Mouse (Mus musculus): ENCODE measurements around the gene 2310007B03Rik. TPM values are rescaled to one million over a fixed set of nuclear protein-coding genes. Genes with fewer than 3 reads are reported as not detected.

Gene 2310007B03Rik
- polyA plus RNA-seq, 1 experiment from 2014 or later = 17.7 TPM

DNA sequence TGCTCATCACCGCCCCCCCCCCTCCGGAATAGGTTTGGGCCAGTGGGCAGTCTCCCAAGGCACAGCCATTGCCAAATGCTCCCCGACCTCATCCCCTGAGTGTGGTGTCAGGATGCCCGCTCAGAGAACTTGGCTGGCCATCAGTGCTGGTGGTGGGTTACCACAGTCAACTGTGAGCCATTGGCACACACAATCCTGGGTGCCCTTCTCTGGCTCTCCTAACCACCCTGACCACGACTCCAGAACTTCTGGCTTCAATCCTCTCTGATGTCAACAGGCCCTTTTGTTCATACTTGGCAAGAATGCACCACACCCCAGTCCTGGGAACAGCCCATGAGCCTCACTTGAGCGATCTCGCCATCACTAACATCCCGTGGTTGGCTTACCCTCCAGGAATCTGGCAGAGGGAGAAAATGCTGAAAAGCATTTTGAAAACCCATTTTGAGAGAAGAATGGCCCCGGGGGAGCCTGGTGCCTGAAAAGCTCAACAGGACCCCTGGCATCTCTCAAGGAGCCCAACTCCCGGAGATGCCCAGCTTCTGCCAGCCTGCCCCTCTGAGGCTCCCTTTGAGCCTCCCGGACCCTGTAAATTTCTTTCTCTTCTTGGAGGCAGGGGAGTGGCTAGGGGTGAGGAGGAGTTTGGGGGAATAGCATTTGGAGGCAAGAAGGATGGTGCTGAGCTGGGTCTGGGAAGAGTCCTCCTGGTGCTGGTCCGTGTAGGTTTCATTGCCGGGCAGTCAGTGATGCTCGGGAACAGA, 23.5 kb upstream of the 2310007B03Rik start:
- Histone ChIP-seq H3K36me3 (ENCODE audit: control insufficient read depth, insufficient read depth, low read length) (no peaks in the 10 kb centered on the region), H3K9ac (ENCODE audit: low read length) (no peak overlapping the region), H3K4me3 (replicated peaks; ENCODE audit: low read length) (no peak overlapping the region), H3K27ac (ENCODE audit: low read length) (no peak overlapping the region), H3K4me2 (ENCODE audit: low read depth, low read length) (no peak overlapping the region), H3K27me3 (ENCODE audit: control insufficient read depth, insufficient read depth, low read length) (no peaks in the 10 kb centered on the region; the same call in 1 of the 2 replicates), H3K4me1 (ENCODE audit: control insufficient read depth, insufficient read depth, low read length) (no peaks in the 10 kb centered on the region), H3K9me3 (replicated peaks; ENCODE audit: control insufficient read depth, low read length) (no peaks in the 10 kb centered on the region)
- 76% methylated on average over 14 of the region's 14 CpGs for WGBS
- no peak for ATAC-seq (ENCODE audit: insufficient read depth, low FRiP score)

- H3K9ac ChIP-seq (ENCODE audit: low read length) = no peak overlapping the region
- ATAC-seq (ENCODE audit: insufficient read depth, low FRiP score) = no peak
- H3K9me3 ChIP-seq (replicated peaks; ENCODE audit: control insufficient read depth, low read length) = no peaks in the 10 kb centered on the region
- H3K4me3 ChIP-seq (replicated peaks; ENCODE audit: low read length) = no peak overlapping the region
- no peak overlapping the region for H3K27ac ChIP-seq (ENCODE audit: low read length)
- H3K4me1 ChIP-seq (ENCODE audit: control insufficient read depth, insufficient read depth, low read length) = peaks cover under 1% of the 10 kb centered on the region; the same call in 1 of the 2 replicates
- WGBS = 85% methylated on average over 7 of the region's 7 CpGs
- H3K4me2 ChIP-seq (ENCODE audit: low read depth, low read length) = no peak overlapping the region
- no peaks in the 10 kb centered on the region for H3K36me3 ChIP-seq (ENCODE audit: control insufficient read depth, insufficient read depth, low read length)
- H3K27me3 ChIP-seq (ENCODE audit: control insufficient read depth, insufficient read depth, low read length) = peaks cover under 1% of the 10 kb centered on the region
Observed at GRCm38 (mm10) chr1:93182281-93182680, 21.5 kb upstream of the 2310007B03Rik start.

- Histone ChIP-seq H3K9ac (ENCODE audit: low read length) (peak overlapping the region; percentile 64), H3K9me3 (replicated peaks; ENCODE audit: control insufficient read depth, low read length) (no peaks in the 10 kb centered on the region), H3K4me1 (ENCODE audit: control insufficient read depth, insufficient read depth, low read length) (peaks cover 14% of the 10 kb centered on the region), H3K27me3 (ENCODE audit: control insufficient read depth, insufficient read depth, low read length) (peaks cover 4% of the 10 kb centered on the region; the same call in 1 of the 2 replicates), H3K4me3 (replicated peaks; ENCODE audit: low read length) (peak overlapping the region; percentile 39), H3K36me3 (ENCODE audit: control insufficient read depth, insufficient read depth, low read length) (no peaks in the 10 kb centered on the region), H3K27ac (ENCODE audit: low read length) (peak overlapping the region; percentile 90), H3K4me2 (ENCODE audit: low read depth, low read length) (peak overlapping the region; percentile 63)
- 3% methylated on average over 40 of the region's 44 CpGs for WGBS
- peak; percentile 84 for ATAC-seq (ENCODE audit: insufficient read depth, low FRiP score)
Observed at GRCm38 (mm10) chr1:93176525-93177332, 16.0 kb upstream of the 2310007B03Rik start.

DNA sequence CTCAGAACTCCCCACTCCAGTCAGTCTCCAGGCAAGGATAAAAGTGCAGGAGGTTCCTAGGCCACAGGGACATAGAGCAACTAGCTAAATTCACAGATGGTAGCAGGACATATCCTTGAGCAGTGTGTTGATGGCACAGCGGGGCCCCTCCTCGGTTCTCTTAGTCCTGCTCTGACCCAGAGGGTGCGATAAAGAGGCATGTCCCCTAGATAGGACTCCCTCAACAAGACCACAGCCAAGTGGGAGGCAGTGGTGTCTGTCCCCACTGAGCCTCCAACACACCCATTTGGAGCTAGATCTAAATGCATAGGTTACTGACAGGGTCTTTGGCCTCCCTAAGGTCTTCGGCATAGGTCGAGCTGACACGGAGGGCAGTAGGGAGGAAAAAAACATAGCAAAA, 15.1 kb upstream of the 2310007B03Rik start:
- no peak overlapping the region for H3K4me3 ChIP-seq (replicated peaks; ENCODE audit: low read length)
- peak overlapping the region; percentile 58; the same call in 1 of the 2 replicates for H3K27ac ChIP-seq (ENCODE audit: low read length)
- WGBS = 24% methylated on average over 6 of the region's 6 CpGs
- peaks cover 14% of the 10 kb centered on the region for H3K4me1 ChIP-seq (ENCODE audit: control insufficient read depth, insufficient read depth, low read length)
- no peaks in the 10 kb centered on the region for H3K36me3 ChIP-seq (ENCODE audit: control insufficient read depth, insufficient read depth, low read length)
- H3K27me3 ChIP-seq (ENCODE audit: control insufficient read depth, insufficient read depth, low read length) = peaks cover 4% of the 10 kb centered on the region; the same call in 1 of the 2 replicates
- ATAC-seq (ENCODE audit: insufficient read depth, low FRiP score) = no peak
- H3K4me2 ChIP-seq (ENCODE audit: low read depth, low read length) = peak overlapping the region; percentile 63; the same call in 1 of the 2 replicates
- H3K9ac ChIP-seq (ENCODE audit: low read length) = 0 out of 2 replicates have a peak overlapping the region, but pooled peaks have one; percentile 32
- H3K9me3 ChIP-seq (replicated peaks; ENCODE audit: control insufficient read depth, low read length) = no peaks in the 10 kb centered on the region

DNA sequence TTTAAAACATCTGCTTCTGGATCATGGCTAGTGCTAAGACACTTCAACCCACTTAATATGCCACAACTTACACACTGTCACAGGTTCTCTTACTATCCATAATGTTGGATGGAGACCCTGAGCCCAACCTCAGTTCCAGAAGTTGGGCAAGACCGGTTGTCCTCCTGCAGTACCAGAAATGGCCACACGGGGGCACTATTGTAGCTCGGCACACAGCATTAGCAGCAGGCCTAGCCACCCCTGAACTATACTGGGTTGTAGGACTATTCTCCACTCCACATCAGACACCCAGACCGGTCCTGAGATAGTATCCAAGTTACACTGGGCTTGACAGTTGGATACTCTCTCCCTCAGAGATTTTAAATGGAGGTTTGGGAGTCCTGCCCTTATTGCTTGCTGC, 13.7 kb upstream of the 2310007B03Rik start:
- H3K27me3 ChIP-seq (ENCODE audit: control insufficient read depth, insufficient read depth, low read length) = peaks cover 4% of the 10 kb centered on the region; the same call in 1 of the 2 replicates
- H3K4me3 ChIP-seq (replicated peaks; ENCODE audit: low read length) = no peak overlapping the region
- H3K36me3 ChIP-seq (ENCODE audit: control insufficient read depth, insufficient read depth, low read length) = no peaks in the 10 kb centered on the region
- no peaks in the 10 kb centered on the region for H3K9me3 ChIP-seq (replicated peaks; ENCODE audit: control insufficient read depth, low read length)
- peak overlapping the region; percentile 46 for H3K27ac ChIP-seq (ENCODE audit: low read length)
- H3K9ac ChIP-seq (ENCODE audit: low read length) = no peak overlapping the region
- peak; percentile 59; the same call in 1 of the 2 replicates for ATAC-seq (ENCODE audit: insufficient read depth, low FRiP score)
- peaks cover 14% of the 10 kb centered on the region for H3K4me1 ChIP-seq (ENCODE audit: control insufficient read depth, insufficient read depth, low read length)
- 0% methylated on average over 4 of the region's 4 CpGs for WGBS
- H3K4me2 ChIP-seq (ENCODE audit: low read depth, low read length) = no peak overlapping the region

- H3K27ac ChIP-seq (ENCODE audit: low read length) = peak overlapping the region; percentile 46
- 60% methylated on average over 4 of the region's 4 CpGs for WGBS
Observed at GRCm38 (mm10) chr1:93173665-93174064, 12.9 kb upstream of the 2310007B03Rik start.

DNA sequence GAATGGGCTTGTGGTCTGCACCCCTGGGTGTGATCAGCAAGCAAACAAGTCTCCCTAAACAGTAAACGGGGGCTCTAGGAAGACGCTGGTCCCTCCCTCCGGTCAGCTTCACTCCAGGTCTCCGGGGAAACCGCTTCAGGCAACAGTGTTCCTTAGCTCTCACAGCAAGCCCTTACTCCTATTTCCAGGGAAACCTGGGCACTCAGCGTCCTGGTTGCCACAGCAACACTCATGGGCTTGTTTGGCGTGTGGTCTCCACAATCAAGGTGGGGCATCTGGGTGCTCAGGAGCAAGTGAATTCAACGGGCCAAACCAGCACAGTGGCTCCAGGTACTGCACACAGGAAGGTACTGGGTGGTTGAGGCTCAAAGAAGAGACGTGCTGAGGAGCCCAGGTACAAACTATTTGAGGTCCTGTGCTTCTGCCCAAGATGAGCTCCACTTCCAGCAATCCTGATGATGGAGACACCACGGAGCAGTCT, 7.6 kb upstream of the 2310007B03Rik start, which contains the start of gene Crocc2:
Gene Crocc2, plus strand, starts transcription at position 431 of the 481 bp plus-strand sequence.
- no peaks in the 10 kb centered on the region for H3K27me3 ChIP-seq (ENCODE audit: control insufficient read depth, insufficient read depth, low read length)
- no peak within 1 kb of the TSS for H3K4me2 ChIP-seq (ENCODE audit: low read depth, low read length)
- H3K9ac ChIP-seq (ENCODE audit: low read length) = no peak within 1 kb of the TSS
- H3K4me1 ChIP-seq (ENCODE audit: control insufficient read depth, insufficient read depth, low read length) = no peaks in the 10 kb centered on the region
- no peak within 1 kb of the TSS for H3K4me3 ChIP-seq (replicated peaks; ENCODE audit: low read length)
- H3K27ac ChIP-seq (ENCODE audit: low read length) = no peak within 1 kb of the TSS
- H3K9me3 ChIP-seq (replicated peaks; ENCODE audit: control insufficient read depth, low read length) = no peaks in the 10 kb centered on the region
- 41% methylated on average over 10 of the region's 10 CpGs for WGBS
- ATAC-seq (ENCODE audit: insufficient read depth, low FRiP score) = no peak; the same call in 1 of the 2 replicates
- no peaks in the 10 kb centered on the region for H3K36me3 ChIP-seq (ENCODE audit: control insufficient read depth, insufficient read depth, low read length)

More at GRCm38 (mm10) chr1:93173665-93174064, 12.9 kb upstream of the 2310007B03Rik start:
- Histone ChIP-seq H3K4me1 (ENCODE audit: control insufficient read depth, insufficient read depth, low read length) (peaks cover 14% of the 10 kb centered on the region), H3K4me2 (ENCODE audit: low read depth, low read length) (no peak overlapping the region), H3K9ac (ENCODE audit: low read length) (no peak overlapping the region), H3K9me3 (replicated peaks; ENCODE audit: control insufficient read depth, low read length) (no peaks in the 10 kb centered on the region), H3K27me3 (ENCODE audit: control insufficient read depth, insufficient read depth, low read length) (peaks cover 4% of the 10 kb centered on the region; the same call in 1 of the 2 replicates), H3K36me3 (ENCODE audit: control insufficient read depth, insufficient read depth, low read length) (no peaks in the 10 kb centered on the region), H3K4me3 (replicated peaks; ENCODE audit: low read length) (no peak overlapping the region)
- no peak for ATAC-seq (ENCODE audit: insufficient read depth, low FRiP score)

DNA sequence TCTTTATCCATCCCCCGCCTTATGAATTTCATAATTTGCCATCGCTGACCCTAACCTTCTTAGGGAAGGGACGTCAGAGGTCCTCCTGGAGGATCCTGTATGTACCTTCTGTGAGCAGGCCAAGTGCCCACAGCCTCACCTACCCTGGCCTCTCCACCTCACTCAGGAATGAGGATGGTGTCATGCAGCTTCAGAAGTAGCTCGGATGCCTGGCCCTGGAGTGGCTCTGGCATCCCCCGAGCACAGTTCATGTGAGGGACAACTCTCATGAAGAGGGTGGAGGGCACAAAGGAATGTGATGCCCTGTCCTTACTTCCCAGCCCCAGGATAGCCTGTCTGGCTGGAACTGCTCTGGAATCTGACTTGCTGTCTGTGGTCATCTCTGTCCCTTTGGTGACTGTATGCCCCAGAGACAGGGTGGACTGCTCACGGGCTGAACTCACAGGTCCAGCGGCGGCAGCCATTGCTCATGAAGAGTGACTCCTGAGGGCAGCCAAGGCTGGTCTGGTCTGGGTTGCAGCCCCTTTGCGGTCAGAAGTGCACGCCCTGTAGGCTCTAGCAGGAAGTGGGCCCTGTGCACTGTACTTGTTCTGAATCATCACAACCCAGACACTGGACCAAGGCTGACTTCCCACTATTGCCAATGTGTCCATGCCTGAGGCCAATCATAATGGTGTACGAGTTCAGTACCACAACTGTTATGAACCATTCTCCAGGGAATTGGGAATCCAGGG, 5.8 kb upstream of the 2310007B03Rik start:
- H3K9me3 ChIP-seq (replicated peaks; ENCODE audit: control insufficient read depth, low read length) = no peaks in the 10 kb centered on the region
- ATAC-seq (ENCODE audit: insufficient read depth, low FRiP score) = no peak
- 0 out of 2 replicates have a peak overlapping the region, but pooled peaks have one; percentile 12 for H3K9ac ChIP-seq (ENCODE audit: low read length)
- no peak overlapping the region for H3K4me3 ChIP-seq (replicated peaks; ENCODE audit: low read length)
- H3K27me3 ChIP-seq (ENCODE audit: control insufficient read depth, insufficient read depth, low read length) = no peaks in the 10 kb centered on the region
- no peak overlapping the region for H3K27ac ChIP-seq (ENCODE audit: low read length)
- 81% methylated on average over 11 of the region's 11 CpGs for WGBS
- no peak overlapping the region for H3K4me2 ChIP-seq (ENCODE audit: low read depth, low read length)
- H3K36me3 ChIP-seq (ENCODE audit: control insufficient read depth, insufficient read depth, low read length) = no peaks in the 10 kb centered on the region
- H3K4me1 ChIP-seq (ENCODE audit: control insufficient read depth, insufficient read depth, low read length) = no peaks in the 10 kb centered on the region

All from stomach, embryonic 16.5 days (tissue).